Mouse (Mus musculus): ENCODE data around the gene Mrpl30. TPM values are rescaled to one million over a fixed set of nuclear protein-coding genes. Genes with fewer than 3 reads are reported as not detected.
A peak's percentile ranks its signal among the peaks of the same experiment; 100 is the strongest.

Gene Mrpl30
- total and polyA plus RNA-seq, 3 experiments = 107 to 242 (median 141) TPM

- H3K36me3 ChIP-seq (replicated peaks in 1 of 2; ENCODE audit: control insufficient read depth in 1 of 2, insufficient read depth in 1 of 2, low read length in 1 of 2) = no peaks in the 10 kb centered on the region
- dilution Hi-C loops (cut with MboI; ENCODE audit: extremely low pct_ligation_motif_present, extremely low pct_unique_long_range_greater_than_20kb, low sequenced_read_pairs) (no loop called here), in situ Hi-C loops (cut with MboI; ENCODE audit: low pct_ligation_motif_present, low pct_unique_long_range_greater_than_20kb, low sequenced_read_pairs) (no loop called here)
- peaks cover 5 to 16% of the 10 kb centered on the region in 2 experiments; a peak in 2 of 4 replicates for H3K4me1 ChIP-seq (ENCODE audit: control insufficient read depth in 1 of 2, insufficient read depth in 2 of 2)
- H3K27me3 ChIP-seq (replicated peaks) = peaks cover 41% of the 10 kb centered on the region
- no peaks in the 10 kb centered on the region for H3K79me2 ChIP-seq (replicated peaks; ENCODE audit: control insufficient read depth, extremely low read depth, insufficient read depth, poor library complexity, severe bottlenecking)
- TF ChIP-seq ETS1 (conservative IDR thresholded peaks at IDR 0.05; ENCODE audit: low read depth, low read length) = no peak
- TF ChIP-seq SMC3 (IDR thresholded peaks at IDR 0.05; ENCODE audit: low read depth, low read length) = no peak
- no peak for TF ChIP-seq CHD1 (IDR thresholded peaks at IDR 0.05; ENCODE audit: low read depth, low read length)
- TF ChIP-seq MXI1 (IDR thresholded peaks at IDR 0.05; ENCODE audit: low read depth, low read length) = peak; percentile 92
- TF ChIP-seq MEF2A (IDR thresholded peaks at IDR 0.05; ENCODE audit: borderline replicate concordance, low read depth, low read length) = no peak
- TF ChIP-seq ZC3H11A (IDR thresholded peaks at IDR 0.05; ENCODE audit: low read depth, low read length) = no peak
- TF ChIP-seq ZKSCAN1 (IDR thresholded peaks at IDR 0.05; ENCODE audit: borderline replicate concordance, low read depth, low read length) = no peak
- peak; percentile 76 for TF ChIP-seq HCFC1 (IDR thresholded peaks at IDR 0.05; ENCODE audit: low read depth, low read length)
- TF ChIP-seq E2F4 (IDR thresholded peaks at IDR 0.05; ENCODE audit: insufficient replicate concordance, low read depth, low read length) = 0 out of 2 replicates have a peak, but pooled peaks have one; percentile 69
- TF ChIP-seq KAT2A (IDR thresholded peaks at IDR 0.05; ENCODE audit: insufficient replicate concordance, low read length) = 0 out of 2 replicates have a peak, but pooled peaks have one; percentile 42
- no peak for TF ChIP-seq MAFK (IDR thresholded peaks at IDR 0.05; ENCODE audit: insufficient replicate concordance, low read length)
- TF ChIP-seq ZMIZ1 (IDR thresholded peaks at IDR 0.05; ENCODE audit: low read depth, low read length) = peak; percentile 13; the same call in 1 of the 2 replicates
- TF ChIP-seq MAZ (IDR thresholded peaks at IDR 0.05; ENCODE audit: low read depth, low read length) = peak; percentile 68
- TF ChIP-seq GABPA (IDR thresholded peaks at IDR 0.05; ENCODE audit: insufficient replicate concordance, low read depth, low read length) = no peak
- TF ChIP-seq CHD2 (IDR thresholded peaks at IDR 0.05; ENCODE audit: low read length) = no peak
- no peak for TF ChIP-seq USF2 (conservative IDR thresholded peaks at IDR 0.05; ENCODE audit: low read depth, low read length)
- TF ChIP-seq USF1 (IDR thresholded peaks at IDR 0.05; ENCODE audit: low read depth, low read length) = no peak
- TF ChIP-seq TBP (conservative IDR thresholded peaks at IDR 0.05; ENCODE audit: low read depth, low read length) = 0 out of 2 replicates have a peak, but pooled peaks have one; percentile 28
- TF ChIP-seq ZNF384 (IDR thresholded peaks at IDR 0.05; ENCODE audit: low read depth, low read length) = no peak
- peak; percentile 65 for TF ChIP-seq POLR2A (IDR thresholded peaks at IDR 0.05; ENCODE audit: low read depth, low read length)
- TF ChIP-seq ELF1 (IDR thresholded peaks at IDR 0.05; ENCODE audit: low read depth, low read length) = peak; percentile 94
- TF ChIP-seq NELFE (IDR thresholded peaks at IDR 0.05; ENCODE audit: low read depth, low read length) = peak; percentile 69
- no peak for TF ChIP-seq JUND (conservative IDR thresholded peaks at IDR 0.05; ENCODE audit: low read depth, low read length)
- TF ChIP-seq BHLHE40 (IDR thresholded peaks at IDR 0.05; ENCODE audit: low read depth, low read length) = peak; percentile 62
- peak; percentile 55; the same call in 1 of the 2 replicates for TF ChIP-seq TCF12 (IDR thresholded peaks at IDR 0.05; ENCODE audit: low read depth, low read length)
- TF ChIP-seq NRF1 (IDR thresholded peaks at IDR 0.05; ENCODE audit: low read depth, low read length) = peak; percentile 98
- no peak for TF ChIP-seq UBTF (IDR thresholded peaks at IDR 0.05; ENCODE audit: low read depth, low read length)
- TF ChIP-seq EP300 (IDR thresholded peaks at IDR 0.05; ENCODE audit: low read length) = no peak
- TF ChIP-seq SIN3A (IDR thresholded peaks at IDR 0.05; ENCODE audit: low read length) = no peak
- peak in 1 of 2 experiments; percentile 2; a peak in 1 of 4 replicates for TF ChIP-seq CTCF (conservative IDR thresholded peaks at IDR 0.05 in 1 of 2, IDR thresholded peaks at IDR 0.05 in 1 of 2; ENCODE audit: low read depth in 2 of 2, low read length in 2 of 2)
- no peak for TF ChIP-seq JUN (IDR thresholded peaks at IDR 0.05; ENCODE audit: insufficient read depth, low read depth, low read length)
- TF ChIP-seq IRF4 (IDR thresholded peaks at IDR 0.05; ENCODE audit: low read depth, low read length) = peak; percentile 69; the same call in 1 of the 2 replicates
- no peak for TF ChIP-seq PAX5 (IDR thresholded peaks at IDR 0.05; ENCODE audit: low read length)
- peak overlapping the region; percentile 97 for H3K4me2 ChIP-seq (ENCODE audit: insufficient read depth, low read depth, poor library complexity, severe bottlenecking)
- peak overlapping the region; percentile 78 to 94 (median 78) for H3K4me3 ChIP-seq (replicated peaks in 1 of 3; ENCODE audit: low read depth in 2 of 3, low read length in 2 of 3, poor library complexity in 1 of 3)
- H3K9ac ChIP-seq (ENCODE audit: insufficient read depth, low read depth) = peak overlapping the region; percentile 50
- peaks cover 2% of the 10 kb centered on the region for H3K9me3 ChIP-seq (replicated peaks; ENCODE audit: low read length)
- peak; percentile 97 for DNase-seq (ENCODE audit: extremely low read depth)
- no peak overlapping the region for H3K27ac ChIP-seq (ENCODE audit: insufficient read depth, low read depth)
Measured at GRCm38 (mm10) chr1:37864511-37865400, 25.5 kb upstream of the Mrpl30 start.
